In genomic region chr2:33355558-33355957, GRCm38 (mm10) we compare ENCODE assay signal across 8 mouse cellular contexts. TPM values are rescaled to one million over a fixed set of nuclear protein-coding genes. Genes with fewer than 3 reads are reported as not detected.
A peak's percentile ranks its signal among the peaks of the same experiment; 100 is the strongest.
DNase-seq lines count a peak whose midpoint lies in the region; ATAC-seq and TF ChIP-seq lines count a peak whose summit lies in the region.

No protein-coding gene starts in this region.

- H3K27me3 ChIP-seq in forebrain, embryonic 13.5 days: no peaks in the 10 kb centered on the region
- H3K27me3 ChIP-seq in forebrain, embryonic 11.5 days (ENCODE audit: control insufficient read depth, insufficient read depth, low read length): no peaks in the 10 kb centered on the region

- H3K9me3 ChIP-seq in forebrain, embryonic 13.5 days (replicated peaks): no peaks in the 10 kb centered on the region
- no peaks in the 10 kb centered on the region for H3K9me3 ChIP-seq in forebrain, embryonic 11.5 days (ENCODE audit: control insufficient read depth, low read length)

- H3K4me3 ChIP-seq in forebrain, embryonic 13.5 days: no peak overlapping the region
- H3K4me3 ChIP-seq in forebrain, embryonic 11.5 days (ENCODE audit: low read depth, low read length): no peak overlapping the region
- no peak overlapping the region for H3K4me3 ChIP-seq in olfactory bulb, adult 2 months (ENCODE audit: insufficient read depth, low read depth, low read length)

- no peak overlapping the region for H3K9ac ChIP-seq in forebrain, embryonic 13.5 days
- H3K9ac ChIP-seq in forebrain, embryonic 11.5 days (ENCODE audit: low read length): no peak overlapping the region

- no peak for TF ChIP-seq CTCF in olfactory bulb, adult 2 months (IDR thresholded peaks at IDR 0.05; ENCODE audit: insufficient read depth, low read depth, low read length)

- peak; percentile 90 for ATAC-seq in forebrain, embryonic 13.5 days
- no peak for ATAC-seq in forebrain, embryonic 11.5 days (replicated peaks; ENCODE audit: low FRiP score)

- no peak for DNase-seq in forebrain, embryonic 11.5 days (ENCODE audit: low spot score)
- peak; percentile 81 for DNase-seq in Muller cell, postnatal 12 days (ENCODE audit: inconsistent ontology term)
- peak; percentile 87 to 89 for DNase-seq in cerebellum, postnatal 36 days
- DNase-seq in kidney, postnatal 36 days: peak; percentile 55 to 71
- DNase-seq in spleen, postnatal 10 days (ENCODE audit: low spot score in 2 of 2): no peak
- DNase-seq in embryo, embryonic 9.5 days (ENCODE audit: extremely low spot score): no peak

- no peak overlapping the region for H3K4me2 ChIP-seq in forebrain, embryonic 13.5 days
- no peak overlapping the region for H3K4me2 ChIP-seq in forebrain, embryonic 11.5 days (ENCODE audit: low read depth, low read length, severe bottlenecking)

- no peak for TF ChIP-seq POLR2A in olfactory bulb, adult 2 months (IDR thresholded peaks at IDR 0.05; ENCODE audit: insufficient read depth, low read depth, low read length)

- 58% methylated on average over 6 of the region's 6 CpGs for WGBS in forebrain, embryonic 13.5 days
- WGBS in forebrain, embryonic 11.5 days: 91% methylated on average over 6 of the region's 6 CpGs
- WGBS in olfactory bulb, adult 2 months: 33% methylated on average over 6 of the region's 6 CpGs

- peaks cover 14% of the 10 kb centered on the region; the same call in 1 of the 2 replicates for H3K36me3 ChIP-seq in forebrain, embryonic 13.5 days (ENCODE audit: poor library complexity, severe bottlenecking)
- no peaks in the 10 kb centered on the region for H3K36me3 ChIP-seq in forebrain, embryonic 11.5 days (ENCODE audit: control insufficient read depth, insufficient read depth, low read length)

- peaks cover 40% of the 10 kb centered on the region for H3K4me1 ChIP-seq in forebrain, embryonic 13.5 days
- H3K4me1 ChIP-seq in forebrain, embryonic 11.5 days (replicated peaks; ENCODE audit: control insufficient read depth, insufficient read depth, low read length): no peaks in the 10 kb centered on the region
- H3K4me1 ChIP-seq in olfactory bulb, adult 2 months (ENCODE audit: control insufficient read depth, insufficient read depth, low read length): peaks cover 33% of the 10 kb centered on the region

- H3K27ac ChIP-seq in forebrain, embryonic 13.5 days: peak overlapping the region; percentile 75
- H3K27ac ChIP-seq in forebrain, embryonic 11.5 days (ENCODE audit: low read depth, low read length): no peak overlapping the region
- peak overlapping the region; percentile 1; the same call in 1 of the 2 replicates for H3K27ac ChIP-seq in olfactory bulb, adult 2 months (ENCODE audit: insufficient read depth, low read depth, low read length)

RNA-seq across cellular contexts. Expression of gene Ralgps1, which starts 15.7 kb away (rescaled TPM):
- 27.2 and 31.1 TPM in 2 replicates for polyA plus RNA-seq in forebrain, embryonic 13.5 days (2015; fragmentation: Nextera tagmentation; extraction: Ambion mirVana)
- 17.7 and 19.5 TPM in 2 replicates for polyA plus RNA-seq in forebrain, embryonic 11.5 days (2014; fragmentation: Nextera tagmentation; extraction: Ambion mirVana)
- polyA plus RNA-seq in olfactory bulb, adult 2 months (2012; ENCODE audit: insufficient read depth, insufficient read length, low replicate concordance, missing spikeins): not detected in 2 replicates

Comparison
In these comparisons a context has a peak if more than half of its experiments do, and no peak if none do; other contexts are left out.
1. DNase-seq: peak in Muller cell, postnatal 12 days (single experiment), cerebellum, postnatal 36 days (2 of 2) and kidney, postnatal 36 days (2 of 2); none in forebrain, embryonic 11.5 days (single experiment), spleen, postnatal 10 days (0 of 2) and embryo, embryonic 9.5 days (single experiment).